Mouse (Mus musculus): Measurements from ENCODE around the gene Mllt11. TPM values are rescaled to one million over a fixed set of nuclear protein-coding genes. Genes with fewer than 3 reads are reported as not detected.
"Not testable (repeated sequence)": the region's sequence is repeated elsewhere in the genome, so short reads cannot be mapped to it uniquely, and the experiment has no call there.

The Mllt11 gene
- total RNA-seq, 2 experiments from 2014 or later, result 668 to 674 TPM

- intact Hi-C loops (cut with DNase I), result no loop called here
- DNase-seq, result no peak
Observed at GRCm38 (mm10) chr3:95223041-95223440, 8.9 kb downstream of the Mllt11 start.

DNA sequence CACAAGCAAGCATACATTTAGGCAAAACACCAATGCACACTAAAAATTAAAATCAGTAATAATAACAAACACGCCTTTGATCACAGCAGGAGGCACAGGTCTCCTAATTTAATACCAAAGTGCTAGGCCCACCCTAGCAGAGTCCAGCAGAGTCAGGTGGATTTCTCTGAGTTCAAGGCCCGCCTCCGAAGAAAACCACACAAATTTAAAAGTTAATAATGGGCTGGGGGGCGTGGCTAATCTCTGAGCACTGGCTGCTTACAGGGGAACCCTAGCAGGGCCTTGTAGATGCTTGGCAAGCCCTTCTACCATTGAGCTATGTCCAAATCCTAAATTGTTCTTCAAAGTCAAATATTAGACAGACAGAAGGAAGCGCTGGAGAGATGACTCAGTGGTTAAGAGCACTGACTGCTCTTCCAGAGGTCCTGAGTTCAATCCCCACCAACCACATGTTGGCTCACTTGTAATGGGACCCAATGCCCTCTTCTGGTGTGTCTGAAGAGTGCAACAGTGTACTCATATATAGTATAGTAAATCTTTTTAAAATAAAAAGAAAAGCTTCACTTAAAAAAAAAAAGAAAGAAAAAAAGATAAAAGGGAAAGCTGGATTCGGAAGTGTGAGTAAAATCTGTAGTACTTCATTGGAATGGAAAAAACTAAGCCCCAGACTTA lies 13.4 kb downstream of the Mllt11 start:
- no peak for DNase-seq
- intact Hi-C loops (cut with DNase I), result no loop called here

DNA sequence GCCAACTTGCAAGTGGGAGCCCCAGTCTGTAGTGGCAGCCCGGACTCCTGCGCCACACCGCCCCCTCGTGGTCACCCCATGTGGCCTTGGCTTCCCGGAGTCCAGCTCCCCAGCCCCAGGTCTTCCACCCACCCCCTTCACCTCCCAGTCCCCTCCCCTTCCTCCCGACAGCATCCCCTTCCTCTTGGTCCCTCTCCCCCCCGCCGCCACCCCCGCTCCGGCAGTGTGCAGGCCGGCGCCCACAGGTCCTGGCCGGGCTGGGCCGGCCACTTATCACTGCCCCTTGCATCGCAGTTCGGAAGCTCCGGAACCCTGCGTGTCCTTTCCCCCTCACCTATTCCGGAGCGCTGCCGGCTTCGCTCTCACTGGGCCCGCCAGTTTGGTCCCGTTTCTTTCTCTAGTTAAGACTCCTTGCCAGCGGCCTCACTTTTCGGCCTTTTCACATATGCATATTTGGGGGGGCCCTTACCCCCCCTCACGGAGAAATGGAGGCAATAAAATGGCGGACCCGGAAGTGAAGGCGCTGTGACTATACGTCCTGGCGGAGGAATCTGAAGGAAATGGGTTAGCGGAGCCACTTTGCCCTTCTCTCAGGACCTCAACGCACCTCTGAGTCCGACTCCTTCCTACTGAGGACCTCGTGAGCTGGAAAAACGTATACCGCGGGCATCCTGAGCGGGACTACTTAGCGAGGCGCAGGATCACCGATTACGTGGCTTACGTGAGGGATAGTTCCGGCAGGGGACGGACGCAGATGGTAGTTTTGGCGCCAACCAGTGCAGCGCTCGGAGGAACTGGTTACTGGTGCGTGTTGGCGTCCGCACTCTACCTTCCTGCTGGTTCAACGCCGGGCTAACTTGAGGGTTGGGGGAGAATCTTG lies 14.5 kb downstream of the Mllt11 start, which contains the start of gene Gabpb2:
Gabpb2 (minus strand) TSS at position 662 of the 880 bp plus-strand sequence.
- intact Hi-C loops (cut with DNase I), result loop anchor here (2.0 kb wide), 1 partner anchor 75 kb away; the partner anchor contains the start of gene Tnfaip8l2
- DNase-seq, result peak; percentile 96

- no peak for DNase-seq
- intact Hi-C loops (cut with DNase I), result loop anchor here (2.0 kb wide), 1 partner anchor 74 kb away; the partner anchor contains the start of gene Tnfaip8l2
Observed at GRCm38 (mm10) chr3:95216655-95217254, 15.2 kb downstream of the Mllt11 start.

DNA sequence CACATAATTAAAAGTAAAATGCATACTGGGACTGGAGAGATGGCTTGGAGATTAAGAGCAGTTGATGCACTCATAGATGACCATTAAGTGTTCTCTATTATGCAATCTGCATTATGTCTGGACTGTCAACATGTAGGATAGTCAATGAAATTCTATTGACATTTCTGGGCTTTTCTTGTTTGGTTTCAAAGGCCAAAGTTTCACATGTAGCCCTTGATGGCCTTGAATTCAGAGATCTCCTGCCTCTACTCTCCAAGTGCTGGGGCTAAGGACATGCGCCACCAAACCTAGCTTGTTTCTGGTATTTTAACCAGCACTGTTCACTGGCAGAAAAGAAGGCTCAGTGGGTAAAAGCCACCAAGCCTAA lies 18.4 kb downstream of the Mllt11 start:
- intact Hi-C loops (cut with DNase I), result no loop called here
- DNase-seq, result no peak

- intact Hi-C loops (cut with DNase I); DNase-seq: not testable (repeated sequence)
Observed at GRCm38 (mm10) chr3:95212889-95213608, 18.9 kb downstream of the Mllt11 start.

DNA sequence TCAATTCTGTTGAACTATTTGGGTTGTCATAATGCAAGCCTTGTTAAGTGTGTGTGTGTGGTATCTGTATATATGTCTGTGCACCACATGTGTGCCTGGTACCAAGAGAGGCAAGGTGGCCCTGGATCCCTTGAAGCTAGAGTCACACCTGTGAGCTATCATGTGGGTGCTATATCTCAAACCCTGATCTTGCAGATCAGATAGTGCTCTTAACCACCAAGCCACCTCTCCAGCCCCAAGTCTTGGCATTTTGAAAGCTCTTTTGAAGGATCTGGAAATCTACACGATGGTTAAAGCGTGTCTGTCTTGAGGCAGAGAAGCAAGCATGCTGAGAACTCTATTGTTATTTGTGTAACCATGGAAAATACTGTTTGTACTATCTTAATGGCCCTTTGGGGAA lies 21.4 kb downstream of the Mllt11 start:
- DNase-seq, result no peak
- intact Hi-C loops (cut with DNase I), result no loop called here

GRCm38 (mm10) chr3:95208286-95208685 lies 23.7 kb downstream of the Mllt11 start:
- no peak for DNase-seq
- intact Hi-C loops (cut with DNase I), result no loop called here

GRCm38 (mm10) chr3:95203880-95204279 lies 28.1 kb downstream of the Mllt11 start:
- intact Hi-C loops (cut with DNase I), result no loop called here

GRCm38 (mm10) chr3:95200562-95200961 lies 31.4 kb downstream of the Mllt11 start:
- no peak for DNase-seq
- intact Hi-C loops (cut with DNase I), result no loop called here

More at GRCm38 (mm10) chr3:95203880-95204279, 28.1 kb downstream of the Mllt11 start:
- DNase-seq, result no peak

- intact Hi-C loops (cut with DNase I), result no loop called here
- DNase-seq, result no peak
Observed at GRCm38 (mm10) chr3:95200132-95200531, 31.8 kb downstream of the Mllt11 start.

DNA sequence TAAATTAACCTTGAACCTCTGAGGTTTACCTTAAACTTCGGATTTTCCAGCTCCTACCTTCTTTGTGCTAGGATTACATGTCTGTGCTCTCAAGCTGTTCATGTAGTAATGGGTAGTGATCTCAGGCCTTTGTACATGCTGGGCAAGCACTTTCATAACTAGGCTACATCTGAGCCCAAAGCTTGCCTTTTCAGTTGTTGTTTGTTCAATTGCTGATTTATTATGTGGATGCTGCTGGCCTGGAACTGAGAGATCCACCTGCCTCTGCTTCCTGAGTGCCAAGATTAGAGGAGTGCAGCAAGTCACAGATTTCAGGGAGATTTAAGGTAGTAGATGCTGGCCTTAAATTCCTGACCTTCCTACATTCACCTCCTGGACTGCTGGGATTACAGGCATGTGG lies 32.9 kb downstream of the Mllt11 start:
- no peak for DNase-seq
- intact Hi-C loops (cut with DNase I), result no loop called here

- intact Hi-C loops (cut with DNase I), result no loop called here
Observed at GRCm38 (mm10) chr3:95195772-95196171, 36.2 kb downstream of the Mllt11 start.

DNA sequence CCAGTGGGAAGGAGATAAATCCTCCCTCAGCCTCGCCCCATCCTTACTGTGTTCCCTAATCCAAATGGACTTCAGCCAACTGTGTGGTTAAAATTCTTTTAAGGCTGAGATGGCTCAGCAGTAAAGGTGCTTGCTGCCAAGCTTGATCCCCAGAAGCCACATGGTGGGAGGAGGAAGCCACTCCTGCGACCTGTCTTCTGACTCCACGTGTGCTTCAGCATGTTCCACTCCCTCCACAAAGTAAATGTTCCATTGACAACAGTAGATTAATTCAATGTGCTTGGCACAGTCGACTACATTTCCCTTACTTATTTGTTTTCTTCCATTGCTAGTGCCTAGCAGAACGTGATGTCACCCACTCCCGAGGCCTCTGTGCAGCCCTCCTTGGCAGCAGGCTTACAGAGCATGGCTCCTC lies 37.2 kb downstream of the Mllt11 start:
- intact Hi-C loops (cut with DNase I), result no loop called here
- DNase-seq, result no peak

More at GRCm38 (mm10) chr3:95195772-95196171, 36.2 kb downstream of the Mllt11 start:
- no peak for DNase-seq

DNA sequence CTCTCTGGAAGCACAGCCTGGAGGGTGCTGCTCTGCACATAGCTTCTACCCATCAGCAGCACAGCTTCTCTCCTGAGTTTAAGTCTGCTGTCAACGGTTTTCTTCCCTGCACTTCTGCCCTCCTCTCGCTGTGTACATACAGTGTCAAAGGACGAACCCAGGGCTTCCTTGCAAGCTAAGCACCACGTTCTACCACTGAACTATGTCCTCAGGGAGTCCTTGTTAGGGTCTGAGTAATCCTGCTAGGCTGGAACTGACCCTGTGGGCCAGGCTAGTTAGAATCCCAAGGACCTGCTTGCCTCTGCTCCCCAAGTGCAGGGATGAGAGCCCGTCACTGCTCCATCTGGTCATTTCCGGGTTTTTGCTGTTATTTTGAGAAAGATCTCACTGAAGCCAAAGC lies 45.1 kb downstream of the Mllt11 start:
- intact Hi-C loops (cut with DNase I), result no loop called here
- no peak for DNase-seq

- intact Hi-C loops (cut with DNase I), result no loop called here
- no peak for DNase-seq
Observed at GRCm38 (mm10) chr3:95186100-95186499, 45.9 kb downstream of the Mllt11 start.

DNA sequence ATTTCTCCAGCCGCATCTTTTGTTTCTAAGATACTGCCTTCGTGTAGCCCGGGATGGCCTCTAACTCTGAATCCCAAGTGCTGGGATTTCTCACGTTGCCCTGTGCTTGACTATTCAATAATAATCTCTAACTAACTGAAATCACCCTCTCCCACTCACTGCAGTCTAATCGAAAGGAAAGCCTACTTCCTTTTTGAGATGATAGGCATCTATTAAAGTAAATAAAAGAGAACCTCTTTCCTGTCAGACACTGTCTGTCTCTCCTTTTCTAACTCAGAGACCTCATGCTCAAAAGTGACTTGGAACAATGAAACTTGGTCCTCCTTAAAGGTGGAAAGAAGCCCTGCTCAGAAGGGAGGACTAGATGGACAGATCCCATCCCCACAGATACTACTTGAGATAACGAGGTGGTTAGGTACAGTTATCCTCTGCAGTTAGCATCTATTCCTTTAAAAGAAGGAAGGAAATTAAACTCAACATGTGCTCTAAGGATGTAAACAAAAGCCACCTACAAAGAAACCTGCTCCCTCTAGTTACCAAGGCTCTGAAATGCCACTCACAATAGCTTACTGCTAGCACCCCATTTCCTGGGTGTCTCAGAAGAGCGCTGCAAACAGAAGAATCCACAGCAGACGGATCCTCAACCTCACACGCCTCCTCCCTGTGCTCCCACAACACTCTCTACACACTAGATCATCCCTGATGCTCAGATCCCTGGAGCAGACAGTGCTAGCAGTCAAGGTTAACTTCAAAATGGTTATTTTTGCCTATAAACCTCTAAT lies 47.0 kb downstream of the Mllt11 start:
- intact Hi-C loops (cut with DNase I), result no loop called here
- no peak for DNase-seq

GRCm38 (mm10) chr3:95181841-95182240 lies 50.1 kb downstream of the Mllt11 start:
- no peak for DNase-seq
- intact Hi-C loops (cut with DNase I), result no loop called here

- no peak for DNase-seq
- intact Hi-C loops (cut with DNase I), result no loop called here
Observed at GRCm38 (mm10) chr3:95179890-95180289, 52.1 kb downstream of the Mllt11 start.

DNA sequence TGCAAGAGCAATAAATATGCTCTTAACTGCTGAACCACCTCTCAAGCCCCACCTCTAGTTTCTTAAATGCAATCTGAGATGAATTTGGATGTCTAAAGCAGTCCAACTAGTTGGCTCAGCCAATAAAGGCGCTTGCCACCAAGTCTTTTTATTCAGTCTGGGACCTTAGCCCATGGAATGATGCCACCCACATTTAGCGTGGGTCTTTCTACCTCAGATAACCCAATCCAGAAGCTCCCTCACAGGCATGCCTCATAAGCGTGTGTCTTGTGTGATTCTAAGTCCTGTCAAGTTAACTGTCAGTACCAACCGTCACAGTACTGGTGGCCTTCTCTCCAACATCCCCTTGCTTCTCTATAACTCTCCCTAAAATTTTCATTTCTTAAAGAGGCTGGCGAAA lies 53.0 kb downstream of the Mllt11 start:
- DNase-seq, result no peak
- intact Hi-C loops (cut with DNase I), result no loop called here
